Mouse (Mus musculus): Measurements from ENCODE around the gene Gpr61. TPM values are rescaled to one million over a fixed set of nuclear protein-coding genes. Genes with fewer than 3 reads are reported as not detected.

The Gpr61 gene
- polyA plus RNA-seq, 1 experiment from 2014 or later: 0.15 TPM

DNA sequence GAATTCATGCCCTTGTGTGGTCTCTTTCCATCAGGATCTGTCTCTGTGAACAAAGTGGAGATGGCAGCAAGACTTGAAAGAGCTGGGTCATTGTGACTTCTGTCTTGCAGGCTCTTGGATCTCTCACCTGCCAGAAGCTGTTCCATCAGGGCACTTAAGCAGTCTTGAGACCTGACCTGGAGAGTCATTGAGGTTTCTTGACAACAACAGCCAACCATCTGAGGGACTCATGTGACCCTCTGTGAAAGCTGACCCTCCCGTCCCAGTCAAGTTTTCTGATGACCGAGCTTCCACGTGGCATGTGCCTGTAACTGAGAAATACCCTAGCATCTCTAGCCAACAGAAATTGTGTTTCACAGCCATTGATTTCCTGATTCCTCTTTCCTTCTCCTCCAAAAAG lies 30.1 kb upstream of the Gpr61 start:
- Histone ChIP-seq H3K36me3 (ENCODE audit: control insufficient read depth, insufficient read depth, low read length) (no peaks in the 10 kb centered on the region), H3K4me1 (ENCODE audit: control insufficient read depth, insufficient read depth, low read length) (peaks cover 4% of the 10 kb centered on the region), H3K4me3 (replicated peaks; ENCODE audit: low read length) (no peak overlapping the region), H3K4me2 (ENCODE audit: low read depth, low read length) (no peak overlapping the region), H3K27ac (ENCODE audit: low read length) (no peak overlapping the region), H3K27me3 (ENCODE audit: control insufficient read depth, insufficient read depth, low read length) (no peaks in the 10 kb centered on the region), H3K9ac (ENCODE audit: low read length) (no peak overlapping the region), H3K9me3 (replicated peaks; ENCODE audit: control insufficient read depth, low read length) (no peaks in the 10 kb centered on the region)
- 85% methylated on average over 3 of the region's 3 CpGs for WGBS
- ATAC-seq (ENCODE audit: insufficient read depth, low FRiP score): no peak

DNA sequence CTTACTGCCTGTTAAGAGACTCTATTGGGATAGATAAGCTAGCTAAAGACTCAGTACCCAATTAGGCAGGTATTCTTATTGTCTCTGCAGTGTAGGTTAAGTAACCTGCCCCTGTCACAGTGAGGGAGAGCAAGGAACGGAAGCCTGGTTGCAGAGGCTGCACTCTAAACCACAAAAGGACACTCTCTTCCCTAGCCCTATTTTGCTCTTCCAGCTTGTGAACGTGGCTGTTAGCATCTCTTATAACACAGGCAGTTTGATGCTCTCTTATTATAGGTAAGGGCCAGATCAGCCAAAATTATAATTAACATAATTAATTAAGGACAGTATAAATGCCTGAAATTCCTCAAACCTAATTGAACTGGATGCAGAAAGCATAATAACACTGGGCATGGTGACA lies 25.8 kb upstream of the Gpr61 start:
- no peak overlapping the region for H3K4me2 ChIP-seq (ENCODE audit: low read depth, low read length)
- WGBS: 50% methylated on average over 2 of the region's 2 CpGs
- H3K4me3 ChIP-seq (replicated peaks; ENCODE audit: low read length): no peak overlapping the region
- peaks cover 9% of the 10 kb centered on the region; the same call in 1 of the 2 replicates for H3K4me1 ChIP-seq (ENCODE audit: control insufficient read depth, insufficient read depth, low read length)
- H3K27ac ChIP-seq (ENCODE audit: low read length): no peak overlapping the region
- no peaks in the 10 kb centered on the region for H3K9me3 ChIP-seq (replicated peaks; ENCODE audit: control insufficient read depth, low read length)
- ATAC-seq (ENCODE audit: insufficient read depth, low FRiP score): no peak
- H3K36me3 ChIP-seq (ENCODE audit: control insufficient read depth, insufficient read depth, low read length): no peaks in the 10 kb centered on the region
- H3K9ac ChIP-seq (ENCODE audit: low read length): no peak overlapping the region
- no peaks in the 10 kb centered on the region for H3K27me3 ChIP-seq (ENCODE audit: control insufficient read depth, insufficient read depth, low read length)

- WGBS: 42% methylated on average over 7 of the region's 7 CpGs
Measured at GRCm38 (mm10) chr3:108178756-108179715, 24.4 kb upstream of the Gpr61 start.

GRCm38 (mm10) chr3:108174672-108175531 lies 20.2 kb upstream of the Gpr61 start:
- 32% methylated on average over 13 of the region's 14 CpGs for WGBS
- peak overlapping the region; percentile 7; the same call in 1 of the 2 replicates for H3K4me2 ChIP-seq (ENCODE audit: low read depth, low read length)
- H3K4me1 ChIP-seq (ENCODE audit: control insufficient read depth, insufficient read depth, low read length): peaks cover 9% of the 10 kb centered on the region; the same call in 1 of the 2 replicates
- H3K9me3 ChIP-seq (replicated peaks; ENCODE audit: control insufficient read depth, low read length): no peaks in the 10 kb centered on the region
- H3K4me3 ChIP-seq (replicated peaks; ENCODE audit: low read length): no peak overlapping the region
- peak overlapping the region; percentile 42; the same call in 1 of the 2 replicates for H3K27ac ChIP-seq (ENCODE audit: low read length)
- no peaks in the 10 kb centered on the region for H3K27me3 ChIP-seq (ENCODE audit: control insufficient read depth, insufficient read depth, low read length)
- ATAC-seq (ENCODE audit: insufficient read depth, low FRiP score): peak; percentile 69
- H3K9ac ChIP-seq (ENCODE audit: low read length): peak overlapping the region; percentile 31; the same call in 1 of the 2 replicates
- no peaks in the 10 kb centered on the region for H3K36me3 ChIP-seq (ENCODE audit: control insufficient read depth, insufficient read depth, low read length)

More at GRCm38 (mm10) chr3:108178756-108179715, 24.4 kb upstream of the Gpr61 start:
- peak; percentile 84 for ATAC-seq (ENCODE audit: insufficient read depth, low FRiP score)
- Histone ChIP-seq H3K9ac (ENCODE audit: low read length) (no peak overlapping the region), H3K4me3 (replicated peaks; ENCODE audit: low read length) (no peak overlapping the region), H3K4me1 (ENCODE audit: control insufficient read depth, insufficient read depth, low read length) (peaks cover 9% of the 10 kb centered on the region; the same call in 1 of the 2 replicates), H3K27ac (ENCODE audit: low read length) (peak overlapping the region; percentile 38; the same call in 1 of the 2 replicates), H3K4me2 (ENCODE audit: low read depth, low read length) (no peak overlapping the region), H3K36me3 (ENCODE audit: control insufficient read depth, insufficient read depth, low read length) (no peaks in the 10 kb centered on the region), H3K27me3 (ENCODE audit: control insufficient read depth, insufficient read depth, low read length) (no peaks in the 10 kb centered on the region), H3K9me3 (replicated peaks; ENCODE audit: control insufficient read depth, low read length) (no peaks in the 10 kb centered on the region)

DNA sequence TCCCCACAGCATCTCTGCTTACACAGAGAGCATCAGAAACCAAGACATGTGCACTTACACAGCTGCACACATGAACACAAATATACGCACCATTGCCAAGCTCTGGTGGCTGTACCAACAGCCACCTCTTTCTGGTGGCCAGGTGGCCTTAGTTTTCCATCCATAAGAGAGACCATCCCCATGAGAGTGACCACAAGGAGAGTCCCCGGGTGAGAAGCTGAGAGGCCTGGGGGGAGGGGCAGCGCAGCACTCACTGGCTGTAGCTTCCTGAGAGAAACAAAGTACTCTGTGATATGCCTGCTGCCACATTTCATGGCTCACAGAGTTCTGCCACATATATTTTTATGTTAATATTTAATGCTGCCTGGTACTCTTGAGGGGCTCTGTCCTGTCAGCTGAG lies 14.5 kb upstream of the Gpr61 start:
- Histone ChIP-seq H3K9me3 (replicated peaks; ENCODE audit: control insufficient read depth, low read length) (no peaks in the 10 kb centered on the region), H3K27ac (ENCODE audit: low read length) (no peak overlapping the region), H3K4me2 (ENCODE audit: low read depth, low read length) (no peak overlapping the region), H3K9ac (ENCODE audit: low read length) (no peak overlapping the region), H3K36me3 (ENCODE audit: control insufficient read depth, insufficient read depth, low read length) (no peaks in the 10 kb centered on the region), H3K4me3 (replicated peaks; ENCODE audit: low read length) (no peak overlapping the region), H3K27me3 (ENCODE audit: control insufficient read depth, insufficient read depth, low read length) (no peaks in the 10 kb centered on the region), H3K4me1 (ENCODE audit: control insufficient read depth, insufficient read depth, low read length) (peaks cover 16% of the 10 kb centered on the region)
- no peak for ATAC-seq (ENCODE audit: insufficient read depth, low FRiP score)
- WGBS: 53% methylated on average over 3 of the region's 3 CpGs

GRCm38 (mm10) chr3:108167499-108167898 lies 12.8 kb upstream of the Gpr61 start:
- no peak overlapping the region for H3K4me3 ChIP-seq (replicated peaks; ENCODE audit: low read length)
- no peak overlapping the region for H3K9ac ChIP-seq (ENCODE audit: low read length)
- ATAC-seq (ENCODE audit: insufficient read depth, low FRiP score): no peak
- no peaks in the 10 kb centered on the region for H3K9me3 ChIP-seq (replicated peaks; ENCODE audit: control insufficient read depth, low read length)
- H3K27me3 ChIP-seq (ENCODE audit: control insufficient read depth, insufficient read depth, low read length): no peaks in the 10 kb centered on the region
- no peak overlapping the region for H3K4me2 ChIP-seq (ENCODE audit: low read depth, low read length)
- 48% methylated on average over 14 of the region's 14 CpGs for WGBS
- H3K4me1 ChIP-seq (ENCODE audit: control insufficient read depth, insufficient read depth, low read length): peaks cover 16% of the 10 kb centered on the region
- no peak overlapping the region; the same call in 1 of the 2 replicates for H3K27ac ChIP-seq (ENCODE audit: low read length)
- H3K36me3 ChIP-seq (ENCODE audit: control insufficient read depth, insufficient read depth, low read length): no peaks in the 10 kb centered on the region

DNA sequence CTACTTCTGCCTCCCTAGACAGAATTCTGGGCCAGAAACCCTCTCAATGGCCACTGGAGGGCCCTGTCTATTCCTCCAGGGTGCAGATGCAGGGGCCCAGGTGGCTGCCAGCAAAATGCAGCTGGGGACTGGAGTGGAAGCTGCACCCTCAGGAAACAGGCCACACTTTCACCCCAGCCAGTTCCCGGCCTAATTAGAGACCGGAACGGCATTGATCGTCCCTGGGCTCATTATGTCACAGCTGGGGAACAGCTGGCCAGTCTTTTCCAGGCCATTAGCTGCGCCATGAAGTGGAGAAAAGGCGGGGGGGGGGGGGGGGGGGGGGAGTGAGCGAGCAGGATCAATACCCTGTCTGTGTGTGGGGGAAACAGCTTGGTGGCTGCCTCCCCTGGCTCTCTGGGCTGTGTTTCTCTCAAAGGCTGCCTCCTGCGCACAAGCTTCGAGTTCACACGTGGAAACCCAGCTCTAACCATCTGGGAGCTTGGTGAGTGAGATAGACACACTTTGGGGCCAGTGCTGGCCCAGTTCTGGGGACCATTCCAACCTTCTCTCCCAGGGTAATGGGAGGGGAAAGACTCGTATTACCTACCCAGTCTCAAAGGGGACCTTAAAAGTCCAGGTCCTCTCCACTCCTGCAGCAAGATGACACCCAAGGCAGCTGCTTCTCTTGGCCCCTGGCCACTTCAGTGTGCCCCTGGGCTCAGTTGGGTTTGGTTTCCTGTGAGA lies 12.0 kb upstream of the Gpr61 start:
- H3K9ac ChIP-seq (ENCODE audit: low read length): no peak overlapping the region; the same call in 1 of the 2 replicates
- H3K4me2 ChIP-seq (ENCODE audit: low read depth, low read length): no peak overlapping the region
- H3K9me3 ChIP-seq (replicated peaks; ENCODE audit: control insufficient read depth, low read length): no peaks in the 10 kb centered on the region
- H3K4me1 ChIP-seq (ENCODE audit: control insufficient read depth, insufficient read depth, low read length): peaks cover 16% of the 10 kb centered on the region
- 26% methylated on average over 9 of the region's 11 CpGs for WGBS
- ATAC-seq (ENCODE audit: insufficient read depth, low FRiP score): peak; percentile 57; the same call in 1 of the 2 replicates
- no peaks in the 10 kb centered on the region for H3K36me3 ChIP-seq (ENCODE audit: control insufficient read depth, insufficient read depth, low read length)
- peak overlapping the region; percentile 37; the same call in 1 of the 2 replicates for H3K27ac ChIP-seq (ENCODE audit: low read length)
- H3K4me3 ChIP-seq (replicated peaks; ENCODE audit: low read length): no peak overlapping the region
- no peaks in the 10 kb centered on the region for H3K27me3 ChIP-seq (ENCODE audit: control insufficient read depth, insufficient read depth, low read length)

DNA sequence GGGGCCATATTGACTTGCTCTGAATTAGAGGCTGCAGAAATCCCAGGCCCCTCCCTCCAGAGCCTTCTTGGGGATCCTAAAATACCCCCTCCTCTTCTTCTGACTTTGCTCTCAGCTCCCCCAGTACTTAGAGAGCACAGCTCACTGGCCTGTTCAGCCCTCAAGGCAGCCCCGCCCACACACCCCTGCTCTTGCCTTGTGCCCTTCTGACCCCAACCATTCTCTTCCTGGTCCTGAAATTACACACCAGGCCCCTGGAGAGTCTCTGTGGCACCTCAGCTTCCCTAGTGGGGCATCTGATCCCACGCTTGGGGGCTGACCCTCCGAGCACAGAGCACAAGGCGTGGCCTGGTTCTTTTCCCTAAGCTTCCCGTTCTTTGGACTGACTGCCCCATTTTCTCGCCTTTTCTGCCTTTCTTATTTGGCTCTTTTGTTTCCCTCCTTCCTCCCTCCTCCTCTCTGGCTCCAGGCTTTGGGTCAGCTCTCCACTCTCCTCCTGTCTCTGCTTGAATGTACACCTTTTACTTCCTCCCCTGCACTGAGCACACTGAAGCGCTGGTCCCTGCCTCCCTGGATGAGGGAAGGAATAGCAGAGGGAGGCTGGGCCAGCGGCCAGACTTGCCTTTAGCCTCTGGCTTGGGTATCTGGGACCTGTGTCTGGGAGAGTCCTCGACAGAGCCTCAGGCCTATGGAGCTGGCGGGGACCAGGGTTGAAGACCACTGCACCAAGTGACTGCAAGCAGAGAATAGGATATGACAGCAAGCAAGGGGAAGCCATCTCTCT lies 11.0 kb upstream of the Gpr61 start:
- Histone ChIP-seq H3K36me3 (ENCODE audit: control insufficient read depth, insufficient read depth, low read length) (no peaks in the 10 kb centered on the region), H3K4me2 (ENCODE audit: low read depth, low read length) (no peak overlapping the region), H3K27me3 (ENCODE audit: control insufficient read depth, insufficient read depth, low read length) (no peaks in the 10 kb centered on the region), H3K9ac (ENCODE audit: low read length) (peak overlapping the region; percentile 44; the same call in 1 of the 2 replicates), H3K4me3 (replicated peaks; ENCODE audit: low read length) (no peak overlapping the region), H3K4me1 (ENCODE audit: control insufficient read depth, insufficient read depth, low read length) (peaks cover 16% of the 10 kb centered on the region), H3K27ac (ENCODE audit: low read length) (no peak overlapping the region; the same call in 1 of the 2 replicates), H3K9me3 (replicated peaks; ENCODE audit: control insufficient read depth, low read length) (no peaks in the 10 kb centered on the region)
- peak; percentile 15; the same call in 1 of the 2 replicates for ATAC-seq (ENCODE audit: insufficient read depth, low FRiP score)
- 47% methylated on average over 10 of the region's 10 CpGs for WGBS

Data from stomach, embryonic 16.5 days (tissue).